Mouse (Mus musculus): ENCODE measurements around the gene Trio.
A peak's percentile ranks its signal among the peaks of the same experiment; 100 is the strongest.

The Trio gene

GRCm38 (mm10) chr15:27923280-27923986 lies 102.2 kb downstream of the Trio start:
- DNase-seq (ENCODE audit: low spot score in 2 of 2) = peak; percentile 61 to 68

- no peak for DNase-seq (ENCODE audit: low spot score in 2 of 2)
These were observed 104.9 kb downstream of the Trio start for GRCm38 (mm10) chr15:27920751-27921150.

DNA sequence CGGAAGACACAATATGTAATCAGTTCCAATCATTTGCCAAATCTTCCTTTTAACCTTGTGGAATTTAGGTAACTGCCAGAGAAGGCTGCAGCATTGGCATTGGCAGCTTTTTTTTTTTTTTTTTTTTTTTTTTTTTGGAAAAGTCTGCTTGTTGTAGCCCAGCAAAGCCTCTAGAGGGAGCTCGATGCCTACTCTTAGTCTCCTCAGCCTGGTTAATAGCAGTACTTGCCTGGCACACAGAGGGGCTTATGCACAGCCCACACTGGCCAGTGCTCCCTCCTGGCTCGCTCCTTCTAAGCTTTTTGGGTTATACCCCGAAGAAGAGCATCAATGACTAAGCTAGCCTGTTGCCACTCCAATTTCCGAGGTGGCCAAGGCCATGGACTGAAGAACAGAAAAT lies 106.1 kb downstream of the Trio start:
- no peak for DNase-seq (ENCODE audit: low spot score in 2 of 2)

GRCm38 (mm10) chr15:27918798-27919197 lies 106.8 kb downstream of the Trio start:
- no peak for DNase-seq (ENCODE audit: low spot score in 2 of 2)

DNA sequence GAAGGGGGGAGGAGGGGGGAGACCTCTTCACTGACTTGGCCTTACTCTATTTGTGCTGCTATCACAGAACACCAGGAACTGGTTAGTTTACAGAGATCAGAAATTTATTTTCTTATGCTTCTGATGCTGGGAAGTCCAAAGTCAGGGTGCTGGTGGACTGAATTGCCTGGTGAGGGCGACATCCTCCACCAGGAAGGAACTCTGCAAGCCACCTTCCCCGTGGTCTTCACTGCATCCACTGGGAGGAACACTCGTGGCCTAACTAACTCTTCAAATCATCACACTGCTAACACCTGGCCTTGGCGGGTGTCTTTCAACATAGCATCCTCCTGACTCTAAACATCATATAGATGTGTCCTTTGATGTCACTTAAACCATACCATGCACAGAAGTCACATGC lies 109.4 kb downstream of the Trio start:
- no peak for DNase-seq (ENCODE audit: low spot score in 2 of 2)

- DNase-seq (ENCODE audit: low spot score in 2 of 2) = no peak
These were observed 112.6 kb downstream of the Trio start for GRCm38 (mm10) chr15:27913013-27913412.

- no peak for DNase-seq (ENCODE audit: low spot score in 2 of 2)
These were observed 114.5 kb downstream of the Trio start for GRCm38 (mm10) chr15:27911196-27911595.

DNA sequence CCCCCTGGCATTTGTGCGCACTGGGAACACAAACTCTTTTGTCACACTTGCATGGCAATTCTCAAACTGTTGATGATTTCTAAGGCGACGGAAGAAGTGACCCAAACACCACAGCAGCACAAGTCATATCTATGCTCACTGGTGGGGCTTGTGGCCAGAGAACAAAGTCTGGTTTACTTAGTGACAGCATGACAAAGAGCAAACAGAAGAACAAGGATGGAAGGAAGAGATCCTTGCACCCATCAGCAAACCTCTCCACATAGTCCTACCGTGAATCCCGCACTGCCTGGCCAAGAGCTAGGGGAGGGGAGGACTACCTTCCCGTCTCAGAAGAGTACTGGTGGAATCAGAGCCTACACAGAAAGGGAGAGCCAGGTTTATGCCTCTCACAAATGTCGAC lies 115.5 kb downstream of the Trio start:
- DNase-seq (ENCODE audit: low spot score in 2 of 2) = no peak

DNA sequence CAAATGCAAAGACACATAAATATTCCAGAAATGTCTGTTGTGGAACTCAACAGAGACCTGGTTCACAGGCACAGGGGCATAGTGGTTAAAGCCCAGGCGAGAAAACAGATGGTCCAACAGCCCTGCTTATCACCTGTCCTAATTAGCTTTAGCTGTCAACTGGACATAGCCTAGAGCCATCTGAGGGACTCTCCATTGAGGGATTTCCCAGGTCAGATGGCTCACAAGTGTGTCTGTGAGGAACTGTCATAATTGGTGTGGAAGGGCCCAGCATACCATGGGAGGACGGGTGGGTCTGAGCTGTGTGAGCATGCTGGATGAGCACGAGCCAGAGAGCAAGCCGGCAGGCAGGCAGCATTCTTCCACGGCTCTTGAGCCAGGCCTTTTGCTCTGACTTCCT lies 118.0 kb downstream of the Trio start:
- DNase-seq (ENCODE audit: low spot score in 2 of 2) = no peak

DNA sequence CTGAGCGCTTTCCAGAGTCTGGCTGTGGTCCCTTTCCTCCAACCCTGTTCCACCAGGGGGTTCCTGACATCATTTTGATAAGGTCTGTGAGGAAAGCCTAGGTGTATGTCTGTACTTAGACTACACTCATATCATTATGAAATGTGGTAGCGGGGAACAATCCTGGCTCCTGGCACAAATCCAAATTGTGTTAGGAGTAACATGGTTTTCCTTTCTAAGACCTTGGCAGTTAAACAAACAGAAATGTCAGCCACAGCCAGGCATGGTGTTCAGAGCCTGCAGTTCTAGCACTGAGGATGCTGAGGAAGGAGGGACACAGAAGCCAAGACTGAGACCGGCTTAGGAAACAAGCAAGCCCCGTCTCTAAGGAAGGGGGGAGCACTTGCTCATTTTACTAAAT lies 119.2 kb downstream of the Trio start:
- DNase-seq (ENCODE audit: low spot score in 2 of 2) = no peak

- DNase-seq (ENCODE audit: low spot score in 2 of 2) = peak in 1 of 2 experiments; percentile 62
These were observed 120.3 kb downstream of the Trio start for GRCm38 (mm10) chr15:27905341-27905740.

DNA sequence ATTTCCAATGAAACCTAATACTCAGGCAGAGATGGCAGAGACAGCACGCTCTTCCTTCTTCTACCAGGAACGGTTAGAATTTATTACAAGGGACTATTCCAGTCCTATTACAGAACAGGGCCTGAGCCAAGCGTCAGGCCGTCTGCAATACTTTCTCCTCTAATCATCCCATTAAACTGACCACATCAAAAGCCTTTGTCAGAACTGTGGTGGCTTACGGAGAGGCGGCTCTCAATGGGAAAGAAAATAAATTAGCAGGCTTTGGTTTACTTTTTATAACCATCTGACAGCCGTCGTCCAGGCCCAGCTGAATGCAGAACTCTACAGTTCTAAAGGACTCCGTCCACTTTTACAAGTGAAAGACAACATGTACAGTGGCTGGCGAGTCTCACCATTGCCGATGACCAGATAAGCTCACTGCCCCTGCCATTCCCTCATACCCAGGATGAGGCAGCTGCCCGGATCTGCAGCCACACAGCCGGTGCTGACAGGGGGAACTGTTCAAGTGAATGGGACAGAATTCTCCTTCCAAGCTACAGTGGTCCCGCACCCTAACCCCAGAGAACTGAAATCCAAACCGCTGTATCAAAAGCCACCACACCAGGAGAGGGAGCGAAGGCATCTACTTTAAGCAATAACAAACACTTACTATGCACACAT lies 121.2 kb downstream of the Trio start:
- DNase-seq (ENCODE audit: low spot score in 2 of 2) = no peak

DNA sequence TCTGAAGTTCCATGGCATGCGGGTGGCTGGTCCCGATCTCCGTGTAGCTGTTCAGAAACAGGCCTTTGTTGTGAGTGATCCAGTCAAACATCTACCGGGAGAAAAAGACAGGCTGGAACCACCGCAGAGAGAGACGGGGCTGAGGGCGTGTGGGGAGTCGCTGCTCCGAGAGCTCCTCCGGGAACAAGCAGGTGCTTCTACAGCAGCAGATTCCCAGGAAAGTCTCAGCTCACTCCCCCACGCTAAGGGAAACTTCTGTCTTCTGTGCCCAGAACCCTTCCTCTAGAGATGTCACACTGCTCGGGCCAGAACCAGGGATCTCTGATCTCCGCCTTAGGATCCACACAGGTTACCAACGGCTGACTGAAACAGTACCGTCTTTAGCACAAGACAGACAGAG lies 124.4 kb downstream of the Trio start:
- no peak for DNase-seq (ENCODE audit: low spot score in 2 of 2)

DNA sequence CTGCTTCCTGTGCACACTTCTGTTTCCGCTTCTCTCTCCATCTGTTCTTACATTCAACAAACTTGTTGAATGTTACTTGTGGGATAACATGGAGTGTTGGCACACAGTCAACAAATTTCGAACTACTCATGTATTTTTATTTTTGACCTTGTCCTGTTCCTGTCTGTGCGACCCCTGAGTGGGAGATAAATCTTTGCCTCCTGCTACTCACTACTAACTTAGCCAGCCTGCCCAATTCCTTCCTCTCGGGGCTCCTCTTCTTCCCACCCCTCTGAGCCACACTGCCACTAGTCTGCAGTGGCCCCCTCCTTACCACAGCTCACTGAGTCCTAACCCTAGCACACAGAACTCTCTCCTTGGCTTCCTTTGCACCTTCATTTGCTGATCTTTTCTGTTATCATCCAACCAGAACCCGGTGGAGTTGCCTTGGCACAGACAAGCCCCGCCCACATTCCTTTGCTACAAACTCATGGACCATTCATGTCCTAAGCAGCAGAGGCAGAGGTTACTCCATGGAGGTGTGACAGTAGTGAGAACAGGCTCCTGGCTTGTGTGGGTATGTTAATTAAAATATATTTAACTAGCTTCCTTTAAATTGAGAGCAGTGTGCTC lies 126.7 kb downstream of the Trio start:
- no peak for DNase-seq (ENCODE audit: low spot score in 2 of 2)

GRCm38 (mm10) chr15:27894112-27894511 lies 131.5 kb downstream of the Trio start:
- no peak for DNase-seq (ENCODE audit: low spot score in 2 of 2)

- no peak for DNase-seq (ENCODE audit: low spot score in 2 of 2)
These were observed 133.6 kb downstream of the Trio start for GRCm38 (mm10) chr15:27892029-27892428.

DNA sequence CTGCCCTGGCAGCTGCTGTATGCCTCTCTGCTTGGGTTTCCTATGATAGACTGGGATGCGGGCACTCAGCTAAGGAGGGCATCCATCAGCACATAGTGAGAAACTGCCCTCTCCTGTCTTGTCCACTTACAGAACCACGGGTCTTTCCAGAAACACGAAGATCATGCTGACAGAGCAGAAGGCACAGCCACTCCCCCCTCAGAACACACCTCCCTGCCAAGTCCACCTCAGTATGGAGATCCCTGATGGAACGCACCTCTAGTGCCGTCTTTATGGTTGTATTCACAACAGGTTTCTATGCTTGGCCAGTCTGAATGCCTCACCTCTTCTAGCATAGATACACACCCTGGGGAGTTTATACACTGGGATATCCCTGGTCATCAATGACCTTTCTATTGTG lies 135.0 kb downstream of the Trio start:
- DNase-seq (ENCODE audit: low spot score in 2 of 2) = no peak

GRCm38 (mm10) chr15:27888153-27888552 lies 137.5 kb downstream of the Trio start:
- DNase-seq (ENCODE audit: low spot score in 2 of 2) = no peak

- no peak for DNase-seq (ENCODE audit: low spot score in 2 of 2)
These were observed 138.7 kb downstream of the Trio start for GRCm38 (mm10) chr15:27886992-27887391.

DNA sequence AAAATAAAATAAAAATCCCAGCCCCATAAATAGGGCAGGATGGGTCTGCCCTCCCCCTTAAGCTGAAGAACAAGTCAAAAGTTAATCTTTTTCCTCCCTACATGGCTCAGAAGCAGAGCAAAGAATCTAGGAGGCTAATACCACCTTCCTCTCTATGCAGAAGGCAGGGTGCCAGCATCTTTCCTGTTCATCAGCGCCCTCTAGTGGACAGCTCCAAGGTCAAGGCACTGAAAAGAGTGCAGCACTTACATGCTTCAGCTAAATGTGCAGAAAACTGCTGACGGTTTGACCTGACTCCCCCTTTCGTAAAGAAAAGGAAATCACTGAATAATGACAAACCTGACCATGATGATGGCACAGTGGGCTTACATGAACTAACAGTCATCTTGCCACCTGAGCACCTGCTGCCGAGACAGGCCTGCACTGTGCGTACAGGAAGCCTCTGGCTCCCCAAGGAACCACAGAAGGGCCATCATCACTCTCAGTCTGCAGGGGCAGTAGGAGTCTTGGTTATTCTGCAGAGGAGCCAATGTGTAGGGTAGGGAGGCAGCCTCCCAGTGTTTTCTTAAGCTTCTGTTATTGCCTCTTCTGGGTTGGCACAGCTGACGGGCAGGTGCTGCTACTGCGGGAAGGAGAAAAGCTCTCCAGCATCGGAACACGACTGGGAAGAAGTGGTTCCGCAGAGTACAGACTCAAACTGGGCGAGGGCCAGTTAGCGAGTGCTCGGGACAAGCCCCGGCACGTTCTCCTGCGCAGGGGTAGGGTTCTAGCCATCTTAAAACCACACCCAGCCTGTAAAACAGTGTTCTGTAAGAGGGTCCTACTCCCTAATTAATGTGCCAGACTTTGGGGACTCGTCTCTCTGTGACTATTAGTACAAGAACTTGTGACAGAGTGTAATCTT lies 141.0 kb downstream of the Trio start:
- peak; percentile 64 to 80 for DNase-seq (ENCODE audit: low spot score in 2 of 2)

DNA sequence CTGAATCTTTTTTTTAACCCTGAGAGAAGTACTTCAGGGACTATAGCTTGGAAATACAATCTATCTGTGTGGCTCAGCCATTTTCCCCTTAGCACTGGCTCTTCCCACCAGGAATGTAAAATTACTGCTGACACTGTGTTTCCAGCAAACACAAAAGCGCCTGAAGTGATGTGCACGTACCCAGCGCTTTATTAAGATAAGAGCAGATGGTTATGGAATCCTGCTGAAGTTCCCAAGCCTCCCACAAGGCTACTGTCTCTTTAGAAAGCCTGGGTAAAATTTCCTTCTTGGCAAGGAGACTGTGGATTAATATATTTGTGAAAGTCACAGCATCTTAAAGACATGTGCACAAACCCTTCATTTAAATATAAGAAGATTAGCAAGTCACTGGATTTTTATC lies 141.8 kb downstream of the Trio start:
- DNase-seq (ENCODE audit: low spot score in 2 of 2) = no peak

DNA sequence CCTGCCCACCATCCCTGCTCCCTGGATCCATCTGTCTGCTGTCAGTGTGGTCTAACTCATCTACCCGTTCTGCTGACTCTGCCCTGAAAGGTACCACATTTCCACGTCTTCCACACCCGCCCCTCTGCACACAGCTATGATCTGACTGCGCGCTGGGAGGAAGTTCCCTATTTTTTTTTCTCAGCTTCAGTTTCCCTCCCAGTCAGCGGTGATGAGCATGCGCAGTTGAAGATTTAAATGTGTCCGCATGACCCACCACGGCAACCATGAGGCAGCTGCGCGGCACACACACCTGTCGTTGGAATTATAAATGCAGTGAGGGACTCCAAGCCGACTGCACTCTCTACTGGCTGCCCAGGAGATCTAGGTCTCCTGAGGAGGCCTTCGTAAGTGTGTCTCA lies 142.8 kb downstream of the Trio start:
- DNase-seq (ENCODE audit: low spot score in 2 of 2) = no peak
